Mouse (Mus musculus): ENCODE measurements around the gene Rps15a.

The Rps15a gene

GRCm38 (mm10) chr7:118115533-118115876 is 483 bp downstream of the Rps15a start:
- DNase-seq (ENCODE audit: low spot score) = no peak

- no peak for DNase-seq (ENCODE audit: low spot score)
Measured at GRCm38 (mm10) chr7:118113541-118114297, 2.3 kb downstream of the Rps15a start.

DNA sequence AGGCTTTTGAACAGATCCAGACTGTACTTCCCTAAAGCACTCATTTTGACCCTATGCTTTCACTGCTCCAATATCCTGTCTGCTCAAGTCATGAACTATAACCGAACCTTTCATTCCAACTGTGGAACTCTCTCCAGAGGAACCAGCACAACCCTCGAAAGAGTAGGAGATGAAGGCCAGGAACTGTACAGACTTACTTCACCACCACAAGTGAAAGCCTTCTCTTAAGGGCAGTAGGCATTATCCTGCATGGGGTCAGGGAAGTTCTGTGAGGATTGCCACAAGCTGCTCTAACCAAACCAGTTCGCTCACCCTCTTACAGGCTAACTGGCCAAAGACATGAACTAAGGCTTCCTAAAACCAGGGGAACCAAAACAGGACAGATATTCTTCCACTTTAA is 4.9 kb downstream of the Rps15a start:
- DNase-seq (ENCODE audit: low spot score) = no peak

DNA sequence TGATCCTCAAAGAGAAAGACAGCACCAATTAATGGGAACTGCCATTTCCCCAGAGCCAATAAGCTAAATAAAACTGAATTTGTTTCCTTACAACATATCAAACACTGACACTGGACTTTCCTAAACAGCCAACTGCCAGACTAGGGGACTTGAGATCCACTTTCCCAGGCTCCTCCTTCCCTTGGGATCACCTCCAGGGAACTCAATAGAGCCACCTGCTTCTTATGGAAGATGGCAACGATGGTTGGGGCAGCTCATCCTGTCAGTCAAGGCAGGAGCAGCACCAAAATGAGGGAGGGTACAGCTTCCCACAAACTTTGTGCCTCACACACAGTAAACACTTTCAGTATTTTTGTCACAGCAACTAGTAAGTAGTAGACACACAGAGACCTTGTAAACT is 8.3 kb downstream of the Rps15a start:
- DNase-seq (ENCODE audit: low spot score) = no peak

- peak; percentile 29 for DNase-seq (ENCODE audit: low spot score)
Measured at GRCm38 (mm10) chr7:118104458-118105052, 11.4 kb downstream of the Rps15a start.

- DNase-seq (ENCODE audit: low spot score) = no peak
Measured at GRCm38 (mm10) chr7:118103462-118104379, 12.3 kb downstream of the Rps15a start.

DNA sequence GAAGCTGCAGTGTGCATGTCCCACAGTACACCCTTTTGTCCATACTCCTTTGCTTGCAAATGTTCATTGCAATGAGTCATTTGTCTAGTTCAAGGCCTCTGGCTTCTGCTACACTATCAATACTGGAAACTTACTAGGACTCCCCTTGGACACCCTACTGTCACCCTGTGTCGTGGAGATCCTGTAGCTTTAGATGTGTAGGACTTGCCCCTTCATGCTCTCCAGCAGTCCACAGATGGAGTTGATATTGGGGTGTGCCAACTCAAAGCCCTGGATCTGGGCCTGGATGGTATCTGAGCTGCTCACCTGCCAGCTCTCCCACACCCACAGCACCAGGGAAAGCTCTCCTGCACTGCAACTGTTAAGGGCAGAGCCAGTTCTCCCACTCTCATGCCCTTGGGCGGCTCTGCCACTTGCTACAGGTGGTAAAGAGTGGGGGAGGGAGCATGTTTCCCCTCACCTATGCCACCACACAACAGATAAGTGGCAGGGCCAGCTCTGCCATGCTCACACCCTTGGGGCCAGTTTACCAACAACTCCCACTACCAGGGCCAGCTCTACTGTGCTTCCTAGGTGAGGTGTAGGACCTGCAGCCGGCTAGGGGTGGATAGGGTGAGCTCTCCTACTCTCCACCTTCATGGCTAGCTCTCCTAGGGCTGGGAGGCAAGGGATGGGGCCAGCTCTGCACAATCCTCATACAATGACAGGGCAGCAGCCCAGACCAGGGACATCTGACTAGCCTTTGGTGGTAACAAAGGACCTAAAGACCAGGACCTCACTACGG is 13.1 kb downstream of the Rps15a start:
- DNase-seq (ENCODE audit: low spot score) = peak; percentile 12

- DNase-seq (ENCODE audit: low spot score) = peak; percentile 88
Measured at GRCm38 (mm10) chr7:118102231-118102630, 13.8 kb downstream of the Rps15a start.

DNA sequence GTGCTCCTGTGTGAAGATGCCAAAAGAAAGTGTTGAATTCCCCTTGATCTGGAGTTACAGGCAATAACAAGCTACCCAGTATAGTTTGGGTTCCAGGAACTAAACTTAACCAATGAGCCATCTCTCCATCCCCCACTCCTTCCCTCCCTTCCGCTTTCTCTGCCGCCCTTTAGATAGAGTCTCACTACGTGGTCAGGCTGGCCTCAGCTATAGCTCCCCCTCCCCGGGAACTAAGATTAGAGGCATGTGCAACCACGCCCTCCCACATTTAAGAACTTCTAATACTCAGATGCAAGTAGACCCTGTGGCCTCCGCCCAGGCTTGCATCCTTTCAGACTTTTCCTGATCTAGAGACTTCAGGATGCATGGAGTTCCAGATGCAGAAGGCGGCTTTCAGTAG is 18.4 kb downstream of the Rps15a start:
- DNase-seq (ENCODE audit: low spot score) = no peak

DNA sequence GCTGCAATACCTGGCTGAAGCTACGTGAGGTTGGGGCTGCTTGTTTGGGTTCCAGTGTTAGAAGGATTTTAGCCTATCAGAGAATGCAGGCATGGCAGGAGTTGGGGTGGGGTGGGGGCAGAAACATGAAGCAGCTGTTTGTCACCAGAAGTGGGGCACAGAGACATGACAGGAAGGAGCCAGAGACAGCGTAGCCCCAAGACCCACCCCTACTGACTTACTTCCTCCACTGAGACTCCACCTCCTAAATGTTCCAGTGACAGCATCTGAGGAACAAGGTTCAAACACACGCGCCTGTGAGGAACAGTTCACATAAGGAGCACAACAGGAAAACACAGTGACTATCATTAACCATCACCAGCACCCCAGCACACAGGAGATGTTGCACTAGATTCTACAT is 36.0 kb downstream of the Rps15a start:
- no peak for DNase-seq (ENCODE audit: low spot score)

- no peak for DNase-seq (ENCODE audit: low spot score)
Measured at GRCm38 (mm10) chr7:118079097-118079496, 36.9 kb downstream of the Rps15a start.

DNA sequence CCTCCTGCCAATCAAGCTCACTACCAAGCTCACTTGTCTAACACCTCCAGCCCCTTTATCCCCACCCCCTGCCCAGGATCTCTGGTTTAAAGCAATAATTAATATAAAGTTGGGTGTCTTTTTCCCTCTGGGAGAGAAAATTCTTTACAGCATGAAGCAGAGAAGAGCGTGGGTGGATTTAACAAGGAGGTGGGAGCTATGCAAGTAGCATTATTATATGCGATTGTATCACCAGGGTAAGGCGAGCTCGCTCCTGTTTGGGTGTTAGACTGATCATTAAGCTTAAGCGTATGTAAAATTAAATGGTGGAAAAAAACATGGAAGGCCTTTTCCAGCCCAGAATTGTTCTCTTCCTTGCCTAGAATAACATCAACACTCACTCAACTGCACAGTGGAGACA is 48.7 kb downstream of the Rps15a start:
- no peak for DNase-seq (ENCODE audit: low spot score)

DNA sequence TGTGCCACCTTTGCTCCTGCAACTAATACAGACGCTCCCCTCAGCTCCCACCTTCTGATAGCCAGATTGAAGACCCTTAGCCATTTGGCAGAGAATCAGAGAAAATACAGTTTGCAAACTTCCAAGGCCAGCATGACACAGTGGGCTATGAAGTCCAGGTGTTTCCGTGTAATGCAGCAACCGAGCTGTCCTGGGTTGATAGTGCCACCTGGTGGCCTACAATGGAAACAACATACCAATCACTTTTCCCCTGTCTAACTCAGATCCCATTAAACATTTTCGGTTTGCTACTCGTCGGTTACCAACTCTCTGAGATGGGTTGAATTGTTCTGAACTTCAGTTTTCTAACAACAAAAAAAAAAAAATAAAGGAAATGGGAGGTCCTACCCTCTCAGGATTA is 59.7 kb downstream of the Rps15a start:
- no peak for DNase-seq (ENCODE audit: low spot score)

Data from retina, embryonic 14.5 days (tissue).